Mouse (Mus musculus) hindbrain, postnatal 0 days (tissue): Measurements from ENCODE around the gene 1500009C09Rik. TPM values are rescaled to one million over a fixed set of nuclear protein-coding genes. Genes with fewer than 3 reads are reported as not detected.

ENCODE experiments used
- ATAC-seq: fragments of 200-750 bp; cut with Nextera tagmentation; 2 replicates; pipeline ENCODE4 v1.8.0; 2017; ENCODE audit warnings: mild to moderate bottlenecking, moderate TSS enrichment, moderate library complexity
- DNase-seq: peaks from one replicate; pipeline ENCODE4 v3.0.0-alpha.2; 2015; ENCODE audit warnings: low spot score
- H3K27ac ChIP-seq: fragments of 300-500 bp; sonication (generic); 2 replicates; pipeline ENCODE4 v1.5.1; 2014; ENCODE audit warnings: mild to moderate bottlenecking
- H3K27me3 ChIP-seq: fragments of 300-500 bp; sonication (generic); 2 replicates; pipeline ENCODE4 v1.6.1; 2014; ENCODE audit warnings: low read length, mixed read lengths; ENCODE audit not compliant: insufficient read depth
- H3K36me3 ChIP-seq: fragments of 300-500 bp; sonication (generic); 2 replicates; pipeline ENCODE4 v1.6.1; 2014; ENCODE audit warnings: low read length, mixed read lengths; ENCODE audit not compliant: insufficient read depth
- H3K4me1 ChIP-seq: fragments of 300-500 bp; sonication (generic); 2 replicates; pipeline ENCODE4 v1.6.1; 2014; ENCODE audit warnings: antibody characterized with exemption, low read length, mixed read lengths; ENCODE audit not compliant: insufficient read depth
- H3K4me2 ChIP-seq: fragments of 300-500 bp; sonication (generic); 2 replicates; pipeline ENCODE4 v1.6.1; 2014; ENCODE audit warnings: low read depth, mild to moderate bottlenecking, low read length, moderate library complexity, mixed read lengths
- H3K4me3 ChIP-seq: fragments of 300-500 bp; sonication (generic); 2 replicates; pipeline ENCODE4 v1.5.1; 2014; ENCODE audit warnings: low read length
- H3K9ac ChIP-seq: fragments of 300-500 bp; sonication (generic); replicated peaks from 2 replicates; pipeline ENCODE4 v1.6.1; 2014; ENCODE audit warnings: mild to moderate bottlenecking, low read length, moderate library complexity, mixed read lengths
- H3K9me3 ChIP-seq: fragments of 300-500 bp; sonication (generic); 2 replicates; pipeline ENCODE4 v1.6.1; 2016; ENCODE audit warnings: low read length, mixed read lengths
- CTCF ChIP-seq: IDR thresholded peaks from 2 replicates; pipeline ENCODE4 v1.5.1; 2016; ENCODE audit warnings: antibody characterized with exemption, control low read depth, low read depth
- WGBS: fragments of 180-500 bp; shearing (Covaris S2); extraction: QIAGEN DNeasy Blood & Tissue Kit; methylation state at CpG from one replicate; pipeline ENCODE4 v1.1.7; 2014; 5-methylcytosine and 5-hydroxymethylcytosine counted together
- polyA plus RNA-seq: library from polyadenylated mRNA; unstranded; fragments of >200 nt; fragmentation: Nextera tagmentation; extraction: Ambion mirVana; gene quantifications from 2 replicates; pipeline ENCODE4 v1.2.1, GENCODE M21; 2015
- total RNA-seq: library from RNA; depleted of rRNA; stranded (reverse); fragments of >200 nt; gene quantifications from 2 replicates; pipeline ENCODE4 v1.2.3, GENCODE M21; 2014

1500009C09Rik gene
- total and polyA plus RNA-seq, 2 experiments from 2014 or later, result 12.5 to 127 TPM

- Histone ChIP-seq H3K36me3 (no peaks in the 10 kb centered on the region), H3K4me1 (peaks cover 10% of the 10 kb centered on the region; the same call in 1 of the 2 replicates), H3K27me3 (peaks cover 11% of the 10 kb centered on the region; the same call in 1 of the 2 replicates), H3K27ac (no peak overlapping the region), H3K9ac (no peak overlapping the region), H3K4me3 (no peak overlapping the region), H3K4me2 (no peak overlapping the region), H3K9me3 (no peaks in the 10 kb centered on the region)
- ATAC-seq, result no peak
- 78% methylated on average over 26 of the region's 26 CpGs for WGBS
- TF ChIP-seq CTCF, result no peak
- no peak for DNase-seq
Measured at GRCm38 (mm10) chr15:82218778-82219666, 33.2 kb upstream of the 1500009C09Rik start.

- Histone ChIP-seq H3K9ac (no peak overlapping the region), H3K27me3 (peaks cover 5% of the 10 kb centered on the region; the same call in 1 of the 2 replicates), H3K4me1 (peaks cover 16% of the 10 kb centered on the region; the same call in 1 of the 2 replicates), H3K9me3 (no peaks in the 10 kb centered on the region), H3K36me3 (no peaks in the 10 kb centered on the region), H3K4me3 (no peak overlapping the region), H3K4me2 (no peak overlapping the region), H3K27ac (no peak overlapping the region)
- DNase-seq (no peak), ATAC-seq (no peak)
- no peak for TF ChIP-seq CTCF
- WGBS, result 50% methylated on average over 11 of the region's 12 CpGs
Measured at GRCm38 (mm10) chr15:82220003-82220675, 32.1 kb upstream of the 1500009C09Rik start.

GRCm38 (mm10) chr15:82221104-82221860 is 30.9 kb upstream of the 1500009C09Rik start:
- H3K4me3 ChIP-seq, result no peak overlapping the region
- no peak overlapping the region for H3K27ac ChIP-seq
- ATAC-seq, result no peak
- H3K27me3 ChIP-seq, result 0 out of 2 replicates have a peak, but pooled peaks cover 3% of the 10 kb centered on the region
- H3K36me3 ChIP-seq, result no peaks in the 10 kb centered on the region
- WGBS, result 64% methylated on average over 14 of the region's 14 CpGs
- TF ChIP-seq CTCF, result peak; percentile 27; the same call in 1 of the 2 replicates
- no peak overlapping the region for H3K9ac ChIP-seq
- no peak for DNase-seq
- no peaks in the 10 kb centered on the region for H3K9me3 ChIP-seq
- no peak overlapping the region for H3K4me2 ChIP-seq
- peaks cover 14% of the 10 kb centered on the region; the same call in 1 of the 2 replicates for H3K4me1 ChIP-seq

GRCm38 (mm10) chr15:82223251-82223650 is 28.9 kb upstream of the 1500009C09Rik start:
- WGBS, result 56% methylated on average over 7 of the region's 7 CpGs
- no peaks in the 10 kb centered on the region for H3K36me3 ChIP-seq
- no peak overlapping the region for H3K27ac ChIP-seq
- H3K4me1 ChIP-seq, result 0 out of 2 replicates have a peak, but pooled peaks cover 11% of the 10 kb centered on the region
- H3K4me2 ChIP-seq, result no peak overlapping the region; the same call in 1 of the 2 replicates
- no peak for DNase-seq
- H3K4me3 ChIP-seq, result no peak overlapping the region
- H3K9me3 ChIP-seq, result no peaks in the 10 kb centered on the region
- no peak overlapping the region for H3K9ac ChIP-seq
- ATAC-seq, result no peak
- TF ChIP-seq CTCF, result no peak
- no peaks in the 10 kb centered on the region for H3K27me3 ChIP-seq

GRCm38 (mm10) chr15:82223657-82224601 is 28.3 kb upstream of the 1500009C09Rik start, which contains the start of gene Tnfrsf13c:
Gene Tnfrsf13c (minus strand): TSS chr15:82224369.
- Histone ChIP-seq H3K27me3 (no peaks in the 10 kb centered on the region), H3K27ac (no peak within 1 kb of the TSS), H3K9me3 (no peaks in the 10 kb centered on the region), H3K4me1 (0 out of 2 replicates have a peak, but pooled peaks cover 11% of the 10 kb centered on the region), H3K4me3 (peak within 1 kb of the TSS; percentile 30), H3K4me2 (peak within 1 kb of the TSS; percentile 60), H3K9ac (no peak within 1 kb of the TSS; the same call in 1 of the 2 replicates), H3K36me3 (no peaks in the 10 kb centered on the region)
- peak; percentile 56 for DNase-seq
- WGBS, result 2% methylated on average over 43 of the region's 44 CpGs
- ATAC-seq, result peak; percentile 75
- TF ChIP-seq CTCF, result no peak
